Mouse (Mus musculus) thymus, adult 18-20 months (tissue): ENCODE data around the gene Ezh1.

Source experiments
- DNase-seq, 2 experiments: peaks; one replicate each; pipeline ENCODE4 v3.0.0; 2022; ENCODE audit warnings: mixed read lengths in 2 of 2

Ezh1 gene

DNA sequence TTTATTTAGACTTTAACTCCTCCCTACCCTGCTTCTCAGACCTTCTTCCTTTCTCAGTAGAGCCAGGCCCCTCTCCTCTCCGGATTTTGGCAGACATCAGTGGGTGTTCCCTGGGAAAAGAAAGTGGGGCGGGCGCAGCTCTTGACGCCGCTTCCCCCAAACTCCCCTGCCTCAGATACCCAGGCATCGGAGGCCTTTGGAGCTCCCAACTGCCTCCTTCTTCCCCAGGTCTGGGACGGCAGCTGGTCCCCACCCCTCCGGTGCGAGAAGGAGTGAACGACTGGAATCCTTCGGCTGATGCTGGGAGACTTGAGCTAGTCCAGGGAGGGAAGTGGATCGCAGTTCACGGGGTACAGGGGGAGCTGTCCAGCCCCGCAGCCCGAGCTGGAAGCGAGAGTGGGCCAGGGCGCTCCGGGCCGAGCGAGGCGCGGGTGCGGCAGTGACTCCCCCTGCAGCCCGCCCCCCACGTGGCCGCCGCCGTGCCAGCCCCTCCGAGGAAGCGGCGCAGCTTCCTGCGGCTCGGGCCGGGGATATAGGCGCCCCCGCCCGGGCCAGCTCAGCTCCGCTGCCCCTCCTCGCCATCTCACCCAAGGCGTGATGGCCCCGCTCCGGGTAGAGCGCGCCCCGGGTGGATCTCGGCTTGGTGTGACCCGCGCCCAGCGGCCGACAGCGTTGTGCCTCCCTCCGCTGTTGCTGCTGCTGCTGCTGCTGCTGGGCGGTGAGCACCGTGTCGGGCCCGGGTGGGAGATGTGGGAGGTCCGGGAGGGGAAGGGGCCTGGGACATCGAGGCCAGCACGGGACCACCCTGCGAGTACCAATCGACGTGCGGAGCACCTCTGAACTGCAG, 19.8 kb upstream of the Ezh1 start, which contains the start of gene Ramp2:
Ramp2 (plus strand) TSS at position 174 of the 847 bp plus-strand sequence.
- DNase-seq: peak in 1 of 2 experiments; percentile 28

DNA sequence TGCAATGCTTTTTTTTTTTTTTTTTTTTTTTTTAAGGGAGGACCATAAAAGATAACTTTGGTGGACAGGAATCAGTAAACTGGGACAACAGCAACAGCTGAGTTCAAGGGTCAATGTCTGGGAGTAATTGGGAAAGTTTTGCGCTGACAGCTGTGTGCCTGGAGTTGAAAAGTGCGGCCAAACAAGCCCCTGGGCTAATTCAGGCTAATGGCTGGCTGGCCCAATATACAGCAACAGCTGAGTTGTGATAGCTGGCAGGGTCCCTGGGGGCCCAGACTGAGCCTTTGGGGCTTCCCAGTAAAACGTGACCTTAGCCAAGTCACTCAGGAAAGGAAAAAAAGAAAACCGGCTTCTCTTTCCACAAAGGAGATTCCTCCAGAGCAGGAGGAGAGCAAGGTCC, 18.8 kb upstream of the Ezh1 start:
- no peak for DNase-seq

DNA sequence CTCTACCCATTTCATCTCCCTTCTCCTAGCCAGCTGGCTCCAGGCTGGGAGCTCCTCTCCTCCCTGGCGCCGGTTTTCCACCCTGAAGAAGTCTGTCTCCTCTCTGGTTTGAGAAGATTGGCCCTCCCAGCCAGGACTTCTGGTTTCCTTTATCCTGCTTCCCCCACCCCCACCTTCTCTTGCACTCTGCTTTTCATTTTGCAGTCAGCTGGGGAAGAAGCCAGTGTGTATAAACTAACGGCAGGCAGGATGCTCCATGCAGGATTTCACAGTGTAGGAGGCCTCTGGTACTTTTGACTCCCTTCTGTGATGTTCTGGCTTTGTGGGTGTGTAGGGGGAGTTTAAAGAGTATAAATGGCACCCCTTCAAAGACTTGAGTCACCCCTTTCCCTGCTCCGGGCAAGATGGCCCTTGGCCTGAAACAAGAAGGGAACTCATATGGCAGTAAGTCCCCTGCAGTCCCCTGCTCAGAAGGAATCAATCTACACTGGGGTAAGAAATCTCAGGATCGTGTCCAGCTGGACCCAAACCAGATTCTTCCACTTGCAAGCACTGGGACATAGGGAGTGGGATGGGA, 11.9 kb upstream of the Ezh1 start:
- DNase-seq: no peak

DNA sequence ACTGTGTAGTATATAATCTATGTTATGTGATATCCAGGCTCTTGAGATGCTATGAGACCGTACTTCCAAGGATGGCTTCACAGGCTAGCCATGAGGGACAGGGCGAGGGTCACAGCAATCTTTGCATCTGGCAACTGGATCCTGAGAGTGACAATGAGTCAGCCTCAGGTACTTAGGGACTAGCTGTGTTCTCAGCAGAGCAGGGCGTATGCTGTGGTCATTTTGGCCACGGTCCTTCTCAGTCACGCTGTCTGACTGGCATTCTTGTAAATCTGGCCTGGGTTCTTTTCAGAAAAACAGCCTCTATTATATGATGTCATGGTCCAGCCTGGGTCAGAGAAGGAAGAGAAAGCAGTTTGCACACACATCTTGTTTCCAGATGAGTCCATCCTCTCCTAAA, 10.5 kb upstream of the Ezh1 start:
- DNase-seq: no peak

DNA sequence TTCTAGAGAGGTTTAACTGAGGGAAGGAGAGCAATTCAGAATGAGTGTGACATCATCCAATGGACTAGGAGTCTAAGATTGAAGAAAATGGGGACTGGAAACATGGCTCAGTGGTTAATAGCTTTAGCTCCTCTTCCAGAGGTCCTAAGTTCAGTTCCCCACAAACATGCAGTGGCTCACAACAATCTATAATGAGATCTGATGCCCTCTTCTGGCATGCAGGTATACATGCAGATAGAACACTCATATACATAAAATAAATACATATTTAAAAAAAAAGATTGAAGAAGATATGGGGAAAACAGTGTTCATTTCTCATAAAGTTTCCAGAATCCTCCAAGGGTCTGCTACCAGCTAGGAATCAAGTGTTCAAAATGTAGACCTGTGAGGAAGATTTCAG, 9.2 kb upstream of the Ezh1 start:
- no peak for DNase-seq

DNA sequence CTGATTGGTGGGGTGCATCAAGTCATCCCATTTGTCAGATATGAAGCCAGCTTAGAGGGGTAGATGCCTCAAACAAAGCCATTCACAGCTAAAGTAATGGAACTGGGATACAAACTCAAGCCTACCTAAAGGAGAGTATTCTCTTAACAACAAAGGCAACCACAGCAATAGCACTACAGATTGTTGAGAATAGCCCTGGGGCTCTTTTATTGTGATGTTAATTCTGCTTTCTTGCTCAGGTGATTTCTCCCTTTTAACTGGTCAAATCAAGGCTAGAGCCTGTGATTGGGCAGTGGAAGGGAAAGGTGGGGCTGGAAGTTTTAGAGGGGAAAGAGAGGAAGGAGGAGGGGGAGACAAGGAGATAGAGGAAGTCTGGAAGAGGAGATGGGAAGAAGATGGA, 7.9 kb upstream of the Ezh1 start:
- no peak for DNase-seq

DNA sequence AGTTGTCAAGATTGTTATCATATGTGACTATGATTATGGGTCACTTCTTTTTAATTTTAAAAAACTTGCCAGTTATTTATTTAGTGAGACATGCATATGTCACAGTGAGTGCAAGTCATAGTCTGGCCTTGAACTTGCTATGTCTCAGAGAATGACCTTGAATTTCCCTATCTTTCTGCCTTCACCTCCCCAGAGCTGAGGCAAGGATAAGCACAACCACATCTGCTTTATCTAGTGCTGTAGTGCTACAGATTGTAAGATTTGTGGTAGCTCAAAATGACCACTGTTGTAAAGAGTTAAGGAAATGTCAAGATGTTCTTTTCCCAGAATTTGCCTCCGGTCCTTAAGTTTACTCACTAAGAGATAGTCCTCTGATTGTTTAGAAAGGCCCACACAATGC, 7.0 kb upstream of the Ezh1 start:
- no peak for DNase-seq

DNA sequence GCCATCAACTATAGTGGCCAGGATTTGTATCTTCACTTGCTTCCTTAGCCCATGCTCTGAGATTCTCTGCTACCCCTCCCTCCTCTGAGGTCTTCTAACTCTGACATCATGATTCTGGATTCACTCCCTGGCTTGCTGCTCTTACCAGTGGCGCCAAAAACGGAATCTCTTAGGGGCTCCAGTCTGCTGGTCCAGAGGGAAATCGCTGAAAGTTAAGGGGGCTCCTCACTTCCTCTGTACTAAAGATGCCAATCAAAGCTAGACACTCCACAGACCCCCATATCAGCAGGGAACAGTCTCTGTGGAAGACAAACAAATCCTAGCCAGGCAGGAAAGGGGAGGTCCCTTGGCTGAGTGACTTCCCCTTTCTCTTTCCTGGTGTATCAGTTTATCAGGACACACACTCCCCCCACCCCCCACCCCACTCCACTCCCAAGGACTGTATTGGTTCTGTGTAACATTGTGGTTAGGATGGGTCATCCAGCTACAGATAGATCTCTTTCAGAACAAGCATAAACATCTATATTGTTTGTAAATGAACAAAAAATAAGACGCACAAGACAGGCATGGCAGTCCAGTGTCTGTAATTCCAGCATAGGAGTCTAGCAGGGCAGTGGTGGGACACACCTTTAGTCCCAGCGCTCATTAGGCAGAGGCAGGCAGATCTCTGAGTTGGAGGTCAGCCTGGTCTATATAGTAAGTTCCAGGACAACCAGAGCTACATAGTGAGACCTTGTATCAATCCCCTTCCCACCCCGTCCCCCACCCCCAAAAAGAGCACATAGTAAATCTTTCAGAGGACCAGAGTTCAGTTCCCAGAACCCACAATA, 6.0 kb upstream of the Ezh1 start:
- DNase-seq: no peak

DNA sequence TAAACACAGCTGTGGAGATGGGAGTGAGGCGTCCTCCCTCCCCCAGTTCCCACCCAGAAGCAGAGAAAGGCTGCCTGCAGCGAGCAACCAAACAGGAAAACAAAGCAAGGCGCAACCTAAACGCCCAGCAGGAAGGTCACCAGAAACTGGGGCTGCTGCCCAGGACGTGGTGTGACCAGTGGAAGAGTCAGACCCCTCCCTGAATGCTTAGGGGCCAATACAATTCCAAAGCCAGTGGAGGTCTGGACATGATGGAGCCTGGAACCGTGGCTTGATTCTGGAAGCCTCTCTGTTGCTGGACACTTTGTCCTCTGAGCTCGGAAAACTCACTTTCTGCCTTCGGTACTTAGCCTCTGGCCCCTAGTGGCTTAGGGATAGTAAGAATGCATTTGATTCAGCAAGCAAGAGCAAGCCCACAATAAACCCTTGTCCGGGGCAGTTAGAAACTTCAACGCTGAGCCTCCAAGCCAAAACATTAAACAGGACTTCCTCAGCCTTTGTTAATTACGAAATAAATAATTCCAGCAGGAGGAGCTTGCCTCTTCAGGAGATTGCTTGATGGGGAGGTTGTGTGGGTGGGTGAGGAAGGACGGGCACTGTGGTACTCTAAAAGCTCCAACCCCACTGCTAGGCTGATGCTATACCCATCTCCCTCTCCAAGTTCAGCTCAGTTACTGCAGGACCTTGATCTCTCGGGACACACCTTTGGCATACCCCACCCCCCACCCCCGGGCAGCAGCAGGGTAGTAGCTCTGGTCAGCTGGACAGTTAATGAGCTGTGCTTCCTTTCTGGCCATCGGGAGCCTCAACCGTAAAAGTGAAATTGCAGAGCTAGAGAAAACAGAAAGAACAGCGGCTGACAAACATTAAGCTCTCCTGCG, 5.0 kb upstream of the Ezh1 start:
- DNase-seq: no peak

DNA sequence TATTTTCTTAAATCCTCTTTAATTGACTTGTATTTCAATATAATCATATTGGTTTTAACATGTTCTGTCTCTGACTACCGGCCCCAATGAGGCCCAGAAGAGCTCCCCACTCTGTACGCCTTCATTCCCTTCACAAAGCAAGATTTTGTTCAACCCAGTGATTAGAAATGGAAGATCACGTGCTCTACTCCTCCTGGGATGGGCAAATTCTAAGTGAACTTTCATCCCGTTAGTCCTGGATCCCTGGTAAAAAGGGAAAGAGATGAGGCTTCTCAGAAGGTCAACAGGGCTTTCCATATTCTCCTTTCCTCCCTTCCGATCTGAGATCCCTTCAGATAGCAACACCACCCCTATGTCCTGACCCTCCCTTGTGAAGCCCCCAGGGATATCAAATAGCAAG, 4.3 kb upstream of the Ezh1 start:
- DNase-seq: no peak

DNA sequence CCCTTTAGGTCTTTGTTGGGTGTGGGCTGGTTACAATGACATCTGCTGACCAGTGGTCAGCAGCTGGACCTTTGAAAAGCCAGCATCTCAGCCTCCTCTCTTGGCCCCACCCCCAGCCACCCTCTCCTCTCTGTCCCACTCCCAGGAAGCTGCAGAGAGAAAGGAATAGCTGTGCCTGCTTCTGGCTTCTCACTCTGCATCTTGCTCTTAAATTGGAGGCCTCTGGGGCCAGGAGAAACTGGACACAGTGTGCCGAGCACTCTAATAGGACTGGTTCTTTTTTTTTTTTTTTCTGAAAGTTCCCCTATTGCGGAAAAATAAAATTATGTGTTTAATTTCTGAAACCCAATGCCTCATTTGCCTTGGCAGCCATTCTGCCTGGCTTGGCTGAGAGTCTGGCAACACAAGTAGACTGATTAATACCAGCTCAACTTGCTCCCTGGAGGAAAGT, 3.8 kb upstream of the Ezh1 start:
- DNase-seq: no peak

DNA sequence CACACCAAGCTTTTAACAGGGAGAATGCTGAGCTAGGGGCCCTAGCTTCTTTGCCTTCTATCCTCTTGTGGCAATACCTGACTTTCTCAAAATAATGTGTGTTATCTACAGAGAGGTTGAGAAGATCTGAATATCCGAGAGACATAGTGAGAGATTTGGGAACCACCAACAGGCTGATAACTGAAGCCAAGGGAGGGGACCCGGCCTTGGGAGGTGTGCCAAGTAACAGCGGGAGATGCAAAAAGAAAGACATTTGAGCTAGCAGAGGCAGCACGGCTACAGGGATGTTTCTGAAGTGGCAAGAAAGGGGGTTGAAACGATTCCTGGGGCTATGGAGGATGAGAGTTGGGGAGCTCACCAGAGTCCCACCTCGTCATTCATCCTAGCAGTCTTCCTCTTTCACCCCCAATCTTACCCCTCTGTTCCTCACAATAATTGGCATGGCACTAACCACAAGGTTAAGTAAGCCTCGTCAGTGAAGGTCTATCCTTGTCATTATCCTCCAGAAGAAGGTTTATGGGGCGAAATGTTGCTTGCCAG, 3.2 kb upstream of the Ezh1 start:
- no peak for DNase-seq

DNA sequence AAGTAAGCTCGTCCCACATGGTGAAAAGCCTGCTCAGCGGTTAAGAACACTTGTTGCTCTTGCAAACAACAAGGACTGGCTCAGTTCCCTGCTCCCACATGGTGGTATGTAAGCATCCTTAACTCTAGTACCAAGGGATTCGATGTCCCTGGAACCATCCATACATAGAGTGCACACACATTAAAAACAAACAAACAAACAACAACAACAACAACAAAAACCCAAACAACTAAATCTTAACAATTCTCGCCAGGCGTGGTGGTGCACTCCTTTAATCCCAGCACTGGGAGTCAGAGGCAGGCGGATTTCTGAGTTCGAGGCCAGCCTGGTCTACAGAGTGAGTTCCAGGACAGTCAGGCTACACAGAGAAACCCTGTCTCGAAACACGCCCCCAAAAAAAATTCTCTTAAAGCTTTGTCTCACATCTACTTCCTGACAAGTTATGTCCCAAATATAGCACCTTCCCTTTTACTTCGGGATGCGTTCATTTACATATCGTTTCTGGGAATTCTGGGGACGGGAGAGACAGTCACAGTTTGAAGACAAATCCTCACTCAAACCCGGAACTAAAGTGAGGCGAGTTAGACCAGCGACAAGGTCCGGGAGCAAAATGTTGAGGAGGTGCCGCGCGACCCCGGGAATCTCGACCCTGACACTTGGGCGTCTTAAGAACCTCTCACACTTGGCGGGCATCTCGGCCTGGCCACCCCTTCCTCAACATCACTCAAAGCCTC, 765 bp downstream of the Ezh1 start:
- no peak for DNase-seq

DNA sequence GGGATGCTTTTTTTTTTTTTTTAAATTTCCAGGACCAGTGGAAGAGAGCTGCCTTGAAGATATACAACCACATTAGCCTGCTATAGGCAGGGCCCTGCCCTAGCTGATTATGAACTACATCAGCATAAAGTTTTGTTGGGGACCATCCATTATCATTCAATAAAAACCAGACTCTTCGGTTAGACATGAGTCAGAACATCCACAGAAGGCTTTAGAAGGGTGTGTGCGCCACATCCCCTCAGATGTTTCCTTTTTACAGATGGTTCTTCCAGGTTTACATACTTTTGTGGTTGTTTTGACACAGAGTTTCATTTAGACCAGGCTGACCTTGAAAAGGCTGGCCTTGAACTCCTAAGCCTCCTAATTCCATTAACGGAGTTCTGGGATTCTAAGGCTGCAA, 1.9 kb downstream of the Ezh1 start:
- no peak for DNase-seq

DNA sequence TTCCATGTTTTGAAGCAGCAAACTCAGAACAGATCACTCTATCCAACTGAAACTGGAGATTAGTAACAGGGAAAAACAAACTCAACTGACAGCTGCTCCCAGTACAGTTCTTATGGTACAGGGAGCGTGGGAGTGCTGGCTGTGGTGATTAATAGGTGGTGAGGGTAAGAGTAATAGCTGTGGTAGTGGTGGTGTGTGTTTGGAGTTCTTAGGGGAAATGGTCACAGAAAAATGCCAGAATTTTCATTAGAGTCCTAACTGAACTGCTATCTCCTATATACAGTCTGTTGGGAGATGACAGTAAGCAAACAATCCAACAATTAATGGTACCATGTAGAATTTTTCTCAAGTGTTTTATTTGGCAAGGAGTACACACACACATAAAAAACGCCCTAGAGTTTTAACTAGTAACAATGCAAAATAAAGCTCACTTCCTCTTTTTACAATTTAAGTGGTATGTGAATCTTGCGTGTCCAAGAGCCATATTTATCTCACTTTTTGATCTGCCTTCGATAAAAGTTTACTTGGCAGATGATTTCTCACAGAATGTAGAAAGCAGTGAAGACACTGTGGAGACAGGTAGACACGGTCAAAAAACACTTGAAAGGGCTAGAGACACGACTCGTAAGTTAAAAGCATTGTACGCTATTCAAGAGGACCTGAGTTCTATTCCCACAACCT, 4.8 kb downstream of the Ezh1 start:
- DNase-seq: no peak

DNA sequence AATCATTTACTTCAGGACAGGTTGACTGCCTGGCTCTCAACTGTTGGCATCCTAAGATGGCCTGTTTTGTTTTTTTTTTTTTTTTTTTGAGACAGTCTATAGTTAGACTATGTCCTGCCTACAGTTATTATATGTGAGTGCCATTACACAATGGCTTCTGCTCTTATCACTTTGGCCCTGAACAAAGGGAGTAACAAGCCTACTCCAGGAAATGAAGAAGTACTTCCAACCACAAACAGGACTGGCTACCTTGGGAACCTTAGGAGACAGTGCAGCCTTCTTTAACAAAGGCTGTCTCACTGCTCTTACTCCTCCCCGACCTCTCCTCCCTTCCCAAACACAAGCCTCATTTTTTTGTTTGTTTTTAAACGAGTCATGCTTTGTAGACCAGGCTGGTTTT, 5.4 kb downstream of the Ezh1 start:
- no peak for DNase-seq

DNA sequence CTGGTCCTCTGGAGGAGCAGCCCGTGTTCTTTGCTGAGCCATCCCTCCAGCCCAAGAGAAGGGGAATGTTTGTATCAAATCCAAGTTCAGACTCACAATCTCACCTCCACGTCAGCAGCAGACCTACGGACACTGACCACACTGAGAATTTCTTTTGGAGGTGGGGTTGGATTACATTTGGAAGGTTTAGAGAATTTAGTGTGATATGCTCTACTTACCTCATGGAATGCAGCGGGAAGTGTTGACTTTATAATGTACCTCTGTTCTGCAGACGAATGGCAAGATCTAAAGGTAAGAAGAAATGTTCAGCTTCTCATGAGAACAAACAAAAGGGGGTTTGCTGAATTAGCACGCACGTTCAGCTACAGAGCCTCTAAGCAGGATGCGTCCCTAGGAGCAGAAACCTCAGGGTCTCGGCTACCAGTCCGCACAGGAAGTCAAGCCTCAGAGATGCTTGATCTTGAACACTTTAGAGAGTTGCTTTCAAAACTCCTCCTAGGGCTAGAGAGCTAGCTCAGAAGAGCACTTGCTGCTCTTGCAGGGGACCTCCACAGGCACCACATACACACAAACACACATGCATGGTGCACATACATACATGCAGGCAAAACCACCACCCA, 7.7 kb downstream of the Ezh1 start:
- DNase-seq: peak in 1 of 2 experiments; percentile 45

DNA sequence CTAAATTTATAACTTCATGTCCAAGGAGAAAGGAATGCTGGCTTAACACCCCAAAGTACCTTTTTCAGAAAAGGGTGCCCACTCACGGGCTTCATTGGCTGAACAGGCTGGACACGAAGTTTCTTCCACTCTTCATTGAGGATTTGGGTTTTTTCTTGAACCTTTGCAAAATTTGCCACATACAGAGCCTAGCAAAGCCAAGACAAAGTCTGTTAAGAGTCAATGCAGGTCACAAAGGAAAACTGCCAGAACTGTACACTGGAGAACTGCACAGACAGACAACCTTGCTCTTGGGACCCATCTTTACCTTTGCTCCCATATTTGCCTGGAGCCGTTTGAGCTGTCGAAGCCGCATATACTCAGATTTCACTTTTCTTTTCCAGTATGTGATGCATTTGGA, 9.3 kb downstream of the Ezh1 start:
- no peak for DNase-seq

DNA sequence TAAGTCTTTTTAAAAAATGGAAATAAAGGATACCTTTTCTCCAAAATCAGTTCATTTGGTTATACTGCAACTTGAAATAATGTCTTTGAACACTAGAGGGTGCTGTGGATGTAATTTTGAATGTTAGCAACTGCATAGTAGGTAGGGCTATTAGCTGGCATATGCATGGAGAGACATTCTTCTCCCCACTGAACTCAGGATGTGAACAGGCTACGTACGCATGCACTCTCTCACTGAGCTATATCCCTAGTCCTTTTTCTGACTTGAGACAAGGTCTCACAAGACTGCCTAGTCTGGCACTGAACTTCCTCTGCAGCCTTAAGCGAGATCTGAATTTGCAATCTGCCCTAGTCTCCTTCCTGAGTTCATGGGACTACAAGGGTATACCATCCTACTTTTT, 14.3 kb downstream of the Ezh1 start:
- DNase-seq: no peak

DNA sequence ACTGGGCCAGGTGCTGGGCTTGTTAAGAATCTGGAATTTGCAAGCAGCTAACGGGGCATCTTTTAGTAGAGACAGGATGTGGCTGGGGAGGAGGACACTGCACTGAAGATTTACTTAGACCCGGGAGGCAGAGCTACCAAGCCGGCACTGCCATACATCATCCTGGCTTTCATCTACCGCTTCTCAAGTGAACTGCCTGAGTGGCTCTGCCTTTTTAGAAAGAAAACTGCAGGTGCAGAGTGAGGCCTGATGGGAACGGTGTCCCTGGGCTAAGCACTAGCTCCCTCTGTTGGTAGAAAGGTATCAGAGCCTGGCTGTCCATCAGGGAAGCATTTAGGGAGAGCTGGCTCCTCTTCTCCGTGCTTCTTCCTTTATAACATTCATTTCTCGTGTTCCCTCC, 25.3 kb downstream of the Ezh1 start:
- DNase-seq: peak; percentile 29 to 64

DNA sequence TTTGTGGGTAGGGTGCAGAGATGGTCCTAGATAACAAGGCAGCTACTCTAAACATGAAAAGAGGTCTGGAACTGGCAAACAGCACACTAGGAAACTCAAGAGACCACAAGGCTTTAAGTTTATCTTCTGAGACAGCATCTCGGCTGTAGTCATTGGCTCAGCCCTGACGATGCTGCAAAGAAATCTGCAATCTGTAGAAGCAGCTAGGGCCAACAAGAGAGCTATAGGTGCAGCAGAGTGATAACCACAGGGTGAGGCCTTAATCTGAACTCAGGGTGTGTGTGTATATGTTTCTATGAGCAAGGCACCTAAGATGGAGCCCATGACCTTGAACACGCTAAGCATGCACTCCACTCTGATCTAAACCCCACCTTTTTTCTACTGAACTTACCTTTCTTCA, 26.7 kb downstream of the Ezh1 start:
- DNase-seq: no peak
